Mouse (Mus musculus): ENCODE results near the gene Vpreb3. TPM values are rescaled to one million over a fixed set of nuclear protein-coding genes. Genes with fewer than 3 reads are reported as not detected.

The Vpreb3 gene
- total and polyA plus RNA-seq, 3 experiments, result 35.6 to 135 (median 90.1) TPM

DNA sequence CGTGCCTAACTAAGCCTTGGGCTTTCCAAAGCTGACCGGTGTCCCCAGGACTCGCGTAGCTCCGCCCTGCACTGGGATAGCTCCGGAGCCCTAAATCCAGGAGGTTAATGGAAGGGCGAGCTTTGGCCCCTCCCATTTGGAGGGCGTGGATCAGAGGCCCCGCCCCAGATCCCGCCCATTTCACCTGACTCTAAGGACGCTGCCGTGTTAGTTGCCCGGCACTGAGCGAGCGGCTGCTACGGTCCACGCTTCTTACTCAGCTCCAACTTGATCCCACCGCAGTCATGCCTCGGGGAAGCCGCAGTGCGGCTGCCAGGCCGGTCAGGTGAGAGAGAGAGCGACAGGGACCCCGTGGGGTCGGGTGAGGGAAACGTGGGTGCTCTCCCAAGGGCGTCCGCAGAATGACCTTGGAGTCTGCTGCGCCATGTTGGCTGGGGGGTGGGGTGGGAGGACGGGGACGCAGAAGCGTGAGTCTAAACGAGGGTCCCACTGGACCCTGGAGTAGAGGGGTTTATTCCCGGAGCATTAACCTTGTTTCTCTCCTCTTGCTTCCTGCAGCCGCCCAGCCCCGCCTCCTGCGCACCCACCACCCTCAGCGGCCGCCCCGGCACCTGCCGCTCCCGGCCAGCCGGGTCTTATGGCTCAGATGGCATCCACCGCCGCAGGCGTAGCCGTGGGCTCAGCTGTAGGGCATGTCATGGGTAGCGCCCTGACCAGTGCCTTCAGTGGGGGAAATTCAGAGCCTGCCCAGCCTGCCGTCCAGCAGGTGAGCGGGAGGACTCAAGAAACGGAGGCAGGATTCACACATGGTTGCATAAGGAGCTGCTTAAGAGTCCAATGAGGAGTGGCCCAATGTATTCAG lies 6.9 kb upstream of the Vpreb3 start, which contains the start of gene Mmp11 (continued):
- TF ChIP-seq IRF4 (IDR thresholded peaks at IDR 0.05; ENCODE audit: low read depth, low read length), result no peak
- TF ChIP-seq POLR2AphosphoS2 (IDR thresholded peaks at IDR 0.05; ENCODE audit: low read depth, low read length), result peak; percentile 62; the same call in 1 of the 2 replicates
- TF ChIP-seq CTCF (conservative IDR thresholded peaks at IDR 0.05 in 1 of 2, IDR thresholded peaks at IDR 0.05 in 1 of 2; ENCODE audit: low read depth in 2 of 2, low read length in 2 of 2), result no peak
- peak; percentile 42; the same call in 1 of the 2 replicates for TF ChIP-seq MAZ (IDR thresholded peaks at IDR 0.05; ENCODE audit: low read depth, low read length)
- peak; percentile 87 for TF ChIP-seq ZMIZ1 (IDR thresholded peaks at IDR 0.05; ENCODE audit: low read depth, low read length)
- TF ChIP-seq BHLHE40 (IDR thresholded peaks at IDR 0.05; ENCODE audit: low read depth, low read length), result peak; percentile 76
- peak; percentile 90 for TF ChIP-seq SIN3A (IDR thresholded peaks at IDR 0.05; ENCODE audit: low read length)
- no peak for TF ChIP-seq JUND (conservative IDR thresholded peaks at IDR 0.05; ENCODE audit: low read depth, low read length)
- TF ChIP-seq MAX (IDR thresholded peaks at IDR 0.05; ENCODE audit: low read length), result peak; percentile 35; the same call in 1 of the 2 replicates
- 0 out of 2 replicates have a peak, but pooled peaks have one; percentile 42 for TF ChIP-seq RCOR1 (conservative IDR thresholded peaks at IDR 0.05; ENCODE audit: low read depth, low read length)
- TF ChIP-seq ELF1 (IDR thresholded peaks at IDR 0.05; ENCODE audit: low read depth, low read length), result peak; percentile 47
- TF ChIP-seq TBP (conservative IDR thresholded peaks at IDR 0.05; ENCODE audit: low read depth, low read length), result peak; percentile 54; the same call in 1 of the 2 replicates
- TF ChIP-seq HCFC1 (IDR thresholded peaks at IDR 0.05; ENCODE audit: low read depth, low read length), result 0 out of 2 replicates have a peak, but pooled peaks have one; percentile 29
- 0 out of 2 replicates have a peak, but pooled peaks have one; percentile 34 for TF ChIP-seq MEF2A (IDR thresholded peaks at IDR 0.05; ENCODE audit: borderline replicate concordance, low read depth, low read length)
- TF ChIP-seq POLR2A (IDR thresholded peaks at IDR 0.05; ENCODE audit: low read depth, low read length), result peak; percentile 93
- TF ChIP-seq NELFE (IDR thresholded peaks at IDR 0.05; ENCODE audit: low read depth, low read length), result peak; percentile 86
- TF ChIP-seq MYC (IDR thresholded peaks at IDR 0.05; ENCODE audit: low read depth, low read length), result peak; percentile 62
- no peak for TF ChIP-seq MAFK (IDR thresholded peaks at IDR 0.05; ENCODE audit: insufficient replicate concordance, low read length)
- 0 out of 2 replicates have a peak, but pooled peaks have one; percentile 35 for TF ChIP-seq NRF1 (IDR thresholded peaks at IDR 0.05; ENCODE audit: low read depth, low read length)
- no peak for TF ChIP-seq ZKSCAN1 (IDR thresholded peaks at IDR 0.05; ENCODE audit: borderline replicate concordance, low read depth, low read length)
- TF ChIP-seq PAX5 (IDR thresholded peaks at IDR 0.05; ENCODE audit: low read length), result no peak

DNA sequence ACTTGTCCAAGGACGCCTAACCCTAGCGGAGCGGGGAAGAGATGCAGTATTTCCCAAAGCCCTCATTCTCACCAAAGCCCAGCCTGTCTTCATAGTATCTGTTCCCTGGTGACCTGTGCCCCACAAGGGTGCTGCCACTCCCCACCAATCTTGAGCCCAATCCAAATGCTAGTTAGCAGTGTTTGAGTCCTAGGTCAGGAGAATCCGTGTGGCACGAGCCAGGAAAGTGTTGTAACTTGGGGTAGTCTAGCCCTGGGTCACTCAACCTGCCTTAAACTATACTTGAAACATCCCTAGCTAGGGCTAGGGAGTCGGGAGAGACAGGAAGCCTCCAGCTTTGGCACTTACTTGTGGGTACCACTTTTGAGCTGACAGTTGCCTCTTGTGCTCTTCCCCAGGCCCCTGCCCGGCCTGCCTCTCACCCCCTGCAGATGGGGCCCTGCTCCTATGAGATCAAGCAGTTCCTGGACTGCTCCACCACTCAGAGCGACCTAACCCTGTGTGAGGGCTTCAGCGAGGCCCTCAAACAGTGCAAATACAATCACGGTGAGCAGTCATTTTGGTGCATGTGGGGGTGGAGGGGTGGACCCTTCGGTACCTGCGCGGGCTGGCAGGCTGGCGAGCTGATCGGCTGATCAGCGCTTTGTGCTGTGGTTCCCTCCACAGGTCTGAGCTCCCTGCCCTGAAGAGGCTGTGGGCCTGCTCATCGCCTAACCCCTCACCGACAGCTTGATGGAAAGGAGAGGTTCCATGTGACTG lies 5.8 kb upstream of the Vpreb3 start:
- dilution Hi-C loops (cut with MboI; ENCODE audit: extremely low pct_ligation_motif_present, extremely low pct_unique_long_range_greater_than_20kb, low sequenced_read_pairs) (no loop called here), in situ Hi-C loops (cut with MboI; ENCODE audit: low pct_ligation_motif_present, low pct_unique_long_range_greater_than_20kb, low sequenced_read_pairs) (loop anchor here (5.0 kb wide), 1 partner anchor 40 kb away; no protein-coding TSS in a partner anchor)
- Histone ChIP-seq H3K79me2 (replicated peaks; ENCODE audit: control insufficient read depth, extremely low read depth, insufficient read depth, poor library complexity, severe bottlenecking) (no peaks in the 10 kb centered on the region), H3K9me3 (replicated peaks; ENCODE audit: low read length) (no peaks in the 10 kb centered on the region), H3K4me3 (replicated peaks in 1 of 3; ENCODE audit: low read depth in 2 of 3, low read length in 2 of 3, poor library complexity in 1 of 3) (peak overlapping the region; percentile 28 to 68 (median 49)), H3K36me3 (replicated peaks in 1 of 2; ENCODE audit: control insufficient read depth in 1 of 2, insufficient read depth in 1 of 2, low read length in 1 of 2) (peaks cover 0 to 15% of the 10 kb centered on the region in 2 experiments), H3K4me2 (ENCODE audit: insufficient read depth, low read depth, poor library complexity, severe bottlenecking) (peak overlapping the region; percentile 90), H3K4me1 (ENCODE audit: control insufficient read depth in 1 of 2, insufficient read depth in 2 of 2) (peaks cover 25 to 62% of the 10 kb centered on the region in 2 experiments), H3K9ac (ENCODE audit: insufficient read depth, low read depth) (peak overlapping the region; percentile 75), H3K27me3 (replicated peaks) (peaks cover 16% of the 10 kb centered on the region), H3K27ac (ENCODE audit: insufficient read depth, low read depth) (peak overlapping the region; percentile 99)
- DNase-seq (ENCODE audit: extremely low read depth), result peak; percentile 68
- TF ChIP-seq CHD2 (IDR thresholded peaks at IDR 0.05; ENCODE audit: low read length) (no peak), HCFC1 (IDR thresholded peaks at IDR 0.05; ENCODE audit: low read depth, low read length) (no peak), SIN3A (IDR thresholded peaks at IDR 0.05; ENCODE audit: low read length) (no peak), TBP (conservative IDR thresholded peaks at IDR 0.05; ENCODE audit: low read depth, low read length) (no peak), MXI1 (IDR thresholded peaks at IDR 0.05; ENCODE audit: low read depth, low read length) (peak; percentile 1; the same call in 1 of the 2 replicates), UBTF (IDR thresholded peaks at IDR 0.05; ENCODE audit: low read depth, low read length) (peak; percentile 49; the same call in 1 of the 2 replicates), CHD1 (IDR thresholded peaks at IDR 0.05; ENCODE audit: low read depth, low read length) (peak; percentile 66), MEF2A (IDR thresholded peaks at IDR 0.05; ENCODE audit: borderline replicate concordance, low read depth, low read length) (0 out of 2 replicates have a peak, but pooled peaks have one; percentile 17), KAT2A (IDR thresholded peaks at IDR 0.05; ENCODE audit: insufficient replicate concordance, low read length) (no peak), RAD21 (IDR thresholded peaks at IDR 0.05; ENCODE audit: low read depth, low read length) (peak; percentile 46), CTCF (conservative IDR thresholded peaks at IDR 0.05 in 1 of 2, IDR thresholded peaks at IDR 0.05 in 1 of 2; ENCODE audit: low read depth in 2 of 2, low read length in 2 of 2) (peak in 1 of 2 experiments; percentile 50; a peak in 2 of 4 replicates), SMC3 (IDR thresholded peaks at IDR 0.05; ENCODE audit: low read depth, low read length) (no peak; the same call in 1 of the 2 replicates), BHLHE40 (IDR thresholded peaks at IDR 0.05; ENCODE audit: low read depth, low read length) (no peak), USF2 (conservative IDR thresholded peaks at IDR 0.05; ENCODE audit: low read depth, low read length) (no peak), MAX (IDR thresholded peaks at IDR 0.05; ENCODE audit: low read length) (no peak), ELF1 (IDR thresholded peaks at IDR 0.05; ENCODE audit: low read depth, low read length) (0 out of 2 replicates have a peak, but pooled peaks have one; percentile 32), POLR2A (IDR thresholded peaks at IDR 0.05; ENCODE audit: low read depth, low read length) (peak; percentile 48), USF1 (IDR thresholded peaks at IDR 0.05; ENCODE audit: low read depth, low read length) (no peak), GABPA (IDR thresholded peaks at IDR 0.05; ENCODE audit: insufficient replicate concordance, low read depth, low read length) (no peak)

Data from CH12.LX (cell line).